Mouse (Mus musculus): ENCODE results near the gene Rab20. TPM values are rescaled to one million over a fixed set of nuclear protein-coding genes. Genes with fewer than 3 reads are reported as not detected.

Rab20 gene
- 1.3 and 1.5 TPM in 2 replicates for polyA plus RNA-seq (2015; fragmentation: Nextera tagmentation; extraction: Ambion mirVana)

- H3K9ac ChIP-seq = peak within 1 kb of the TSS; percentile 46
- no peaks in the 10 kb centered on the region for H3K36me3 ChIP-seq
- H3K27me3 ChIP-seq = peaks cover 69% of the 10 kb centered on the region
- H3K4me1 ChIP-seq (replicated peaks) = peaks cover 24% of the 10 kb centered on the region
- WGBS = under 1% methylated on average over 68 of the region's 69 CpGs
- peak within 1 kb of the TSS; percentile 49 for H3K4me3 ChIP-seq
- no peak within 1 kb of the TSS for H3K27ac ChIP-seq (replicated peaks)
- H3K9me3 ChIP-seq = no peaks in the 10 kb centered on the region
- peak within 1 kb of the TSS; percentile 98 for H3K4me2 ChIP-seq
- peak; percentile 39; the same call in 1 of the 2 replicates for ATAC-seq (ENCODE audit: low FRiP score, low read depth)
Observed at GRCm38 (mm10) chr8:11477811-11478761, at the start of gene Rab20. Gene Rab20, minus strand, starts transcription at chr8:11478710.

- Histone ChIP-seq H3K27me3 (no peaks in the 10 kb centered on the region), H3K9ac (no peak overlapping the region), H3K27ac (replicated peaks) (no peak overlapping the region), H3K4me3 (no peak overlapping the region), H3K4me1 (replicated peaks) (no peaks in the 10 kb centered on the region), H3K4me2 (no peak overlapping the region), H3K9me3 (no peaks in the 10 kb centered on the region), H3K36me3 (peaks cover 4% of the 10 kb centered on the region; the same call in 1 of the 2 replicates)
- 90% methylated on average over 3 of the region's 3 CpGs for WGBS
- ATAC-seq (ENCODE audit: low FRiP score, low read depth) = no peak
Observed at GRCm38 (mm10) chr8:11523331-11523730, 44.8 kb upstream of the Rab20 start.

- Histone ChIP-seq H3K36me3 (peaks cover 41% of the 10 kb centered on the region), H3K9ac (no peak overlapping the region), H3K9me3 (no peaks in the 10 kb centered on the region), H3K4me2 (no peak overlapping the region), H3K27ac (replicated peaks) (no peak overlapping the region), H3K4me1 (replicated peaks) (no peaks in the 10 kb centered on the region), H3K27me3 (no peaks in the 10 kb centered on the region), H3K4me3 (no peak overlapping the region)
- ATAC-seq (ENCODE audit: low FRiP score, low read depth) = no peak
- WGBS = 88% methylated on average over 11 of the region's 11 CpGs
Observed at GRCm38 (mm10) chr8:11518676-11519075, 40.2 kb upstream of the Rab20 start.

GRCm38 (mm10) chr8:11518056-11518396 is 39.5 kb upstream of the Rab20 start:
- H3K36me3 ChIP-seq = peaks cover 46% of the 10 kb centered on the region
- no peak overlapping the region for H3K4me2 ChIP-seq
- no peaks in the 10 kb centered on the region for H3K27me3 ChIP-seq
- ATAC-seq (ENCODE audit: low FRiP score, low read depth) = no peak
- H3K4me1 ChIP-seq (replicated peaks) = no peaks in the 10 kb centered on the region
- no peak overlapping the region for H3K4me3 ChIP-seq
- H3K9me3 ChIP-seq = no peaks in the 10 kb centered on the region
- no peak overlapping the region for H3K27ac ChIP-seq (replicated peaks)
- WGBS = 88% methylated on average over 6 of the region's 6 CpGs
- no peak overlapping the region for H3K9ac ChIP-seq

- ATAC-seq (ENCODE audit: low FRiP score, low read depth) = no peak
- H3K36me3 ChIP-seq = peaks cover 52% of the 10 kb centered on the region
Observed at GRCm38 (mm10) chr8:11517366-11518055, 39.0 kb upstream of the Rab20 start.

DNA sequence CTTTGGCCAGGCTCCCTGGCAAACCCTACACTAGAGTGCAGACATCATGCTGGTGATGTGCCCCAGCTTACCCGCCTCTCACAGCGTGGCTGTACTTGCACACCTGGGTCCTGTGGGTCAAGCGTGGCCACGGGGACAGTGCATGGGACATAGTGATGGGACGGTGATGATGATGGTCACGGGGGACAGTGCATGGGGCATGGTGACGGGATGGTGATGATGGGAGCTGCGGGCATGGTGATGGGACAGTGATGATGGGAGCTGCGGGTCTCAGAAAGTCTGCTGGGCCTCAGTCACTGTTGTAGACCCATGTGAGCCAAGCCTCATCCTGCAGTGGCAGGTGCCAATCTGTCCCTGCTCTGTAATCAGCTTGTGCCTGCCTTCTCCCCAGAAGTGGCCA is 37.8 kb upstream of the Rab20 start:
- no peaks in the 10 kb centered on the region for H3K9me3 ChIP-seq
- H3K4me2 ChIP-seq = no peak overlapping the region
- H3K4me3 ChIP-seq = no peak overlapping the region
- peaks cover 59% of the 10 kb centered on the region for H3K36me3 ChIP-seq
- H3K27ac ChIP-seq (replicated peaks) = no peak overlapping the region
- no peak for ATAC-seq (ENCODE audit: low FRiP score, low read depth)
- WGBS = 98% methylated on average over 9 of the region's 9 CpGs
- no peaks in the 10 kb centered on the region for H3K4me1 ChIP-seq (replicated peaks)
- no peaks in the 10 kb centered on the region for H3K27me3 ChIP-seq
- no peak overlapping the region for H3K9ac ChIP-seq

More at GRCm38 (mm10) chr8:11517366-11518055, 39.0 kb upstream of the Rab20 start:
- Histone ChIP-seq H3K4me2 (no peak overlapping the region), H3K4me3 (no peak overlapping the region), H3K27me3 (no peaks in the 10 kb centered on the region), H3K9me3 (no peaks in the 10 kb centered on the region), H3K9ac (no peak overlapping the region), H3K27ac (replicated peaks) (no peak overlapping the region), H3K4me1 (replicated peaks) (no peaks in the 10 kb centered on the region)
- 88% methylated on average over 16 of the region's 16 CpGs for WGBS

- WGBS = 89% methylated on average over 5 of the region's 5 CpGs
- Histone ChIP-seq H3K27me3 (no peaks in the 10 kb centered on the region), H3K4me2 (no peak overlapping the region), H3K36me3 (peaks cover 83% of the 10 kb centered on the region), H3K9me3 (no peaks in the 10 kb centered on the region), H3K4me1 (replicated peaks) (no peaks in the 10 kb centered on the region), H3K9ac (no peak overlapping the region), H3K27ac (replicated peaks) (no peak overlapping the region), H3K4me3 (no peak overlapping the region)
- ATAC-seq (ENCODE audit: low FRiP score, low read depth) = no peak
Observed at GRCm38 (mm10) chr8:11513247-11513646, 34.7 kb upstream of the Rab20 start.

- Histone ChIP-seq H3K27me3 (no peaks in the 10 kb centered on the region), H3K4me1 (replicated peaks) (no peaks in the 10 kb centered on the region), H3K36me3 (peaks cover 82% of the 10 kb centered on the region), H3K4me3 (no peak overlapping the region), H3K9me3 (no peaks in the 10 kb centered on the region), H3K27ac (replicated peaks) (no peak overlapping the region), H3K4me2 (no peak overlapping the region), H3K9ac (no peak overlapping the region)
- WGBS = 92% methylated on average over 9 of the region's 9 CpGs
- ATAC-seq (ENCODE audit: low FRiP score, low read depth) = no peak
Observed at GRCm38 (mm10) chr8:11512711-11513110, 34.2 kb upstream of the Rab20 start.

- no peak overlapping the region for H3K4me3 ChIP-seq
- H3K27me3 ChIP-seq = no peaks in the 10 kb centered on the region
- H3K36me3 ChIP-seq = peaks cover 80% of the 10 kb centered on the region
- H3K4me2 ChIP-seq = no peak overlapping the region
- no peak for ATAC-seq (ENCODE audit: low FRiP score, low read depth)
- no peak overlapping the region for H3K9ac ChIP-seq
- H3K4me1 ChIP-seq (replicated peaks) = no peaks in the 10 kb centered on the region
- 81% methylated on average over 5 of the region's 5 CpGs for WGBS
- no peaks in the 10 kb centered on the region for H3K9me3 ChIP-seq
- H3K27ac ChIP-seq (replicated peaks) = no peak overlapping the region
Observed at GRCm38 (mm10) chr8:11510971-11511370, 32.5 kb upstream of the Rab20 start.

DNA sequence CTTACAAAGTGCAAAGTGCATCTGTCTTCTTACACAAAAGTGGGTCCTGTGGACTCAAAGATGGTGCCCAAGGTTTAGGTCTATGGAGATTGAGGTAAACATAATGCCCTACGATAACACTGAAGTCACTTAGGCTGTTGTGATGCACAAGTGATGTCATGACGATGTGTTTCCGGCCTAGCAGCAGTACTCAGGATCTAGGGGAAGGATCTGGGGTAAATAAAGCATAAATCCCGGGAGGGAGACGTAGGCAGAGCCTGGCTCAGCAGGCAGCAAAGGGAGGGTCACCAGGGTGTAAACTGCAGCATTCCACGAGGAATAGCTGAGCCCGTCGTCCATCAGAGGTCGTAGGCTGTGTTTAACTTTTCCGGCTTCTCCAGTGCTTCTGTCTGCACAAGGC is 30.4 kb upstream of the Rab20 start:
- ATAC-seq (ENCODE audit: low FRiP score, low read depth) = no peak
- WGBS = 86% methylated on average over 10 of the region's 10 CpGs
- H3K27me3 ChIP-seq = no peaks in the 10 kb centered on the region

GRCm38 (mm10) chr8:11506802-11507201 is 28.3 kb upstream of the Rab20 start:
- H3K4me1 ChIP-seq (replicated peaks) = no peaks in the 10 kb centered on the region
- H3K9ac ChIP-seq = no peak overlapping the region
- H3K4me3 ChIP-seq = no peak overlapping the region
- no peaks in the 10 kb centered on the region for H3K9me3 ChIP-seq
- no peak overlapping the region for H3K4me2 ChIP-seq
- H3K27me3 ChIP-seq = no peaks in the 10 kb centered on the region
- H3K36me3 ChIP-seq = peaks cover 73% of the 10 kb centered on the region
- no peak for ATAC-seq (ENCODE audit: low FRiP score, low read depth)
- 69% methylated on average over 6 of the region's 6 CpGs for WGBS
- H3K27ac ChIP-seq (replicated peaks) = no peak overlapping the region

More for the DNA sequence above, 30.4 kb upstream of the Rab20 start:
- peaks cover 84% of the 10 kb centered on the region for H3K36me3 ChIP-seq
- H3K4me2 ChIP-seq = no peak overlapping the region
- no peak overlapping the region for H3K27ac ChIP-seq (replicated peaks)
- H3K9ac ChIP-seq = no peak overlapping the region
- no peaks in the 10 kb centered on the region for H3K9me3 ChIP-seq
- no peak overlapping the region for H3K4me3 ChIP-seq
- no peaks in the 10 kb centered on the region for H3K4me1 ChIP-seq (replicated peaks)

- Histone ChIP-seq H3K4me3 (no peak overlapping the region), H3K27me3 (no peaks in the 10 kb centered on the region), H3K9me3 (no peaks in the 10 kb centered on the region), H3K4me2 (no peak overlapping the region), H3K9ac (no peak overlapping the region), H3K4me1 (replicated peaks) (no peaks in the 10 kb centered on the region), H3K27ac (replicated peaks) (no peak overlapping the region), H3K36me3 (peaks cover 66% of the 10 kb centered on the region)
- ATAC-seq (ENCODE audit: low FRiP score, low read depth) = no peak
- WGBS = 82% methylated on average over 14 of the region's 14 CpGs
Observed at GRCm38 (mm10) chr8:11506074-11506473, 27.6 kb upstream of the Rab20 start.

Data from hindbrain, embryonic 15.5 days (tissue).